Mouse (Mus musculus) cerebellum, adult 2 months (tissue): ENCODE measurements around the gene Angel2. TPM values are rescaled to one million over a fixed set of nuclear protein-coding genes. Genes with fewer than 3 reads are reported as not detected.
A peak's percentile ranks its signal among the peaks of the same experiment; 100 is the strongest.

Source experiments
- DNase-seq, 2 experiments: peaks; one replicate each; pipeline ENCODE4 v3.0.0; 2021
- H3K27ac ChIP-seq: fragments of 200-500 bp; 2 replicates; pipeline ENCODE4 v1.5.1; 2012; ENCODE audit warnings: low read length, control low read depth, inconsistent platforms; ENCODE audit not compliant: insufficient read depth
- H3K27me3 ChIP-seq: fragments of 200-500 bp; 2 replicates; pipeline ENCODE4 v1.6.1; 2012; ENCODE audit warnings: inconsistent platforms, mild to moderate bottlenecking, low read length, moderate library complexity; ENCODE audit not compliant: control insufficient read depth, insufficient read depth
- H3K4me1 ChIP-seq: fragments of 200-500 bp; 2 replicates; pipeline ENCODE4 v1.6.1; 2011; ENCODE audit warnings: low read length; ENCODE audit not compliant: control insufficient read depth, insufficient read depth
- H3K4me3 ChIP-seq: fragments of 200-500 bp; replicated peaks from 2 replicates; pipeline ENCODE3; 2011; ENCODE audit warnings: mild to moderate bottlenecking, low read depth, low read length, control low read depth; ENCODE audit not compliant: insufficient read depth
- CTCF ChIP-seq: fragments of 200-500 bp; IDR thresholded peaks from 2 replicates; pipeline ENCODE4 v1.5.1; 2011; ENCODE audit warnings: low read depth, mild to moderate bottlenecking, control low read depth, low read length, moderate library complexity, borderline replicate concordance; ENCODE audit not compliant: insufficient read depth
- POLR2A ChIP-seq: fragments of 200-500 bp; IDR thresholded peaks from 2 replicates; pipeline ENCODE4 v1.6.1; 2011; ENCODE audit warnings: low read length, control low read depth, borderline replicate concordance; ENCODE audit not compliant: insufficient read depth
- WGBS: fragments of 180-500 bp; shearing (Covaris S2); methylation state at CpG from one replicate; pipeline ENCODE4 v1.1.7; 2018; 5-methylcytosine and 5-hydroxymethylcytosine counted together
- polyA plus RNA-seq: library from polyadenylated mRNA; depleted of rRNA; stranded (reverse); fragments of >200 nt; gene quantifications from 2 replicates; pipeline ENCODE4 v1.2.3, GENCODE M21; 2012

Angel2 gene
- polyA plus RNA-seq, 1 experiment, result 50.7 TPM

GRCm38 (mm10) chr1:190898899-190899575 is 25.9 kb upstream of the Angel2 start:
- 82% methylated on average over 9 of the region's 9 CpGs for WGBS
- H3K27me3 ChIP-seq, result no peaks in the 10 kb centered on the region
- DNase-seq, result no peak
- no peak overlapping the region for H3K4me3 ChIP-seq
- no peak overlapping the region for H3K27ac ChIP-seq
- TF ChIP-seq POLR2A (no peak), CTCF (no peak)
- H3K4me1 ChIP-seq, result no peaks in the 10 kb centered on the region

GRCm38 (mm10) chr1:190901082-190901481 is 23.8 kb upstream of the Angel2 start:
- DNase-seq, result no peak
- 59% methylated on average over 2 of the region's 2 CpGs for WGBS
- TF ChIP-seq POLR2A, result no peak
- TF ChIP-seq CTCF, result no peak
- H3K4me1 ChIP-seq, result 0 out of 2 replicates have a peak, but pooled peaks cover 3% of the 10 kb centered on the region
- H3K27me3 ChIP-seq, result no peaks in the 10 kb centered on the region
- H3K27ac ChIP-seq, result no peak overlapping the region
- H3K4me3 ChIP-seq, result no peak overlapping the region

- no peak overlapping the region for H3K4me3 ChIP-seq
- H3K4me1 ChIP-seq, result 0 out of 2 replicates have a peak, but pooled peaks cover 3% of the 10 kb centered on the region
- TF ChIP-seq POLR2A (no peak), CTCF (no peak)
- no peak for DNase-seq
- no peaks in the 10 kb centered on the region for H3K27me3 ChIP-seq
- WGBS, result 84% methylated on average over 3 of the region's 3 CpGs
- no peak overlapping the region for H3K27ac ChIP-seq
Measured at GRCm38 (mm10) chr1:190904136-190904535, 20.8 kb upstream of the Angel2 start.

DNA sequence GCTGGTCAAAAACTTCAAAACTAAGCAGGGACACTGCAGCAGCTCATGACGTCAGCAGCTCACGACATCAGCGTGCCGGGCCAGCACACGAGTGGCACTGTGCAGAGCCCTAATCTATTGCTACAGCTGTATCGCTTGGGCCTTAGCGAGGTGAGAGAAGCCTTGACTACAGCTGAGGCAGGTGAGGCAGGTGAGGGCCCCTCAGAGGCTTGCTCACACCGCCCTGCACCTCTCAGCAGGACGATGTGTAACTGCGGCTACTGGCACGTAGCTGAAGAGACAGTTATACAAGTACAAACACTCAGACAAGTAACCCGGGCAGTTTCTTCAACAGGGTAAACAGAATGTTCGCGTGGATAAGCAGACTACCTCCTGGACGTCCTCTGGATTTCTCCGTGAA is 20.2 kb upstream of the Angel2 start:
- DNase-seq, result no peak
- no peaks in the 10 kb centered on the region for H3K27me3 ChIP-seq
- no peak for TF ChIP-seq POLR2A
- no peak for TF ChIP-seq CTCF
- no peak overlapping the region for H3K27ac ChIP-seq
- 93% methylated on average over 16 of the region's 16 CpGs for WGBS
- H3K4me3 ChIP-seq, result no peak overlapping the region
- H3K4me1 ChIP-seq, result 0 out of 2 replicates have a peak, but pooled peaks cover 3% of the 10 kb centered on the region

- DNase-seq, result peak in 1 of 2 experiments; percentile 18
- H3K4me3 ChIP-seq, result peak overlapping the region; percentile 86
- WGBS, result 64% methylated on average over 6 of the region's 6 CpGs
- no peaks in the 10 kb centered on the region for H3K27me3 ChIP-seq
- no peak overlapping the region for H3K27ac ChIP-seq
- no peak for TF ChIP-seq CTCF
- H3K4me1 ChIP-seq, result no peaks in the 10 kb centered on the region
Measured at GRCm38 (mm10) chr1:190910836-190911235, 14.1 kb upstream of the Angel2 start.

- no peaks in the 10 kb centered on the region for H3K4me1 ChIP-seq
- H3K27me3 ChIP-seq, result no peaks in the 10 kb centered on the region
- DNase-seq, result peak; percentile 82 to 84
- peak within 1 kb of the TSS; percentile 27 for H3K27ac ChIP-seq
- TF ChIP-seq POLR2A (peak; percentile 87), CTCF (no peak)
- WGBS, result under 1% methylated on average over 47 of the region's 47 CpGs
- peak within 1 kb of the TSS; percentile 86 for H3K4me3 ChIP-seq
Measured at GRCm38 (mm10) chr1:190911415-190912123, 13.3 kb upstream of the Angel2 start, which contains the start of gene Rps6kc1. Rps6kc1 (minus strand) TSS chr1:190911770.

GRCm38 (mm10) chr1:190912623-190913022 is 12.3 kb upstream of the Angel2 start:
- 55% methylated on average over 1 of the region's 1 CpGs for WGBS
- no peak for TF ChIP-seq CTCF
- no peak for TF ChIP-seq POLR2A
- H3K4me3 ChIP-seq, result no peak overlapping the region
- no peaks in the 10 kb centered on the region for H3K27me3 ChIP-seq
- no peak overlapping the region for H3K27ac ChIP-seq
- no peaks in the 10 kb centered on the region for H3K4me1 ChIP-seq
- no peak for DNase-seq

DNA sequence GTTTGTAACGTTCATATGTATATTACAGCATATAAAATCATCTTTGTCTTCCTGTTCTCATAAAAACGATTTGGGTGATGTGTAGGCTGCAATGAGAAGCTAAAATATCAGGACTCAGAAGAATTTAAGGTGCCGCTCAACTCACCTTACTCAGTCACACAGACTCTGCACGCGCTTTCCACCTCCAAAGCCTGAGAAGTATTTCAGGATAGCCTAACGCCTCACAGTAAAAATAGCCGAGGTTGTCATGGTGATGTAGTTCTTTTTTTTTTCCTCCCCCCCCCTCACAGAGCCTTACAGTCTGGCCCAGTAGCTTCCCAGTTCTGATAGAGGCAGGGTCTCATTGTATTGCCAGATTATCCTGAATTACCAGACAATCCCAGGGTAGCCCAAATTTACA is 6.0 kb upstream of the Angel2 start:
- no peak for TF ChIP-seq CTCF
- TF ChIP-seq POLR2A, result no peak
- Histone ChIP-seq H3K4me3 (no peak overlapping the region), H3K4me1 (no peaks in the 10 kb centered on the region), H3K27me3 (no peaks in the 10 kb centered on the region; the same call in 1 of the 2 replicates), H3K27ac (no peak overlapping the region)
- DNase-seq, result no peak
- 54% methylated on average over 7 of the region's 7 CpGs for WGBS
